Mouse (Mus musculus): ENCODE measurements around the gene Pik3c2g. TPM values are rescaled to one million over a fixed set of nuclear protein-coding genes. Genes with fewer than 3 reads are reported as not detected.
A peak's percentile ranks its signal among the peaks of the same experiment; 100 is the strongest.

Gene Pik3c2g
- total RNA-seq, 2 experiments from 2014 or later: 43.7 TPM; not detected in 1

GRCm38 (mm10) chr6:139735708-139736626 lies 148.9 kb downstream of the Pik3c2g start:
- DNase-seq (ENCODE audit: low spot score in 2 of 2): peak in 1 of 2 experiments; percentile 5

GRCm38 (mm10) chr6:139738350-139738749 lies 151.3 kb downstream of the Pik3c2g start:
- no peak for DNase-seq (ENCODE audit: low spot score in 2 of 2)

GRCm38 (mm10) chr6:139742693-139743432 lies 155.8 kb downstream of the Pik3c2g start:
- DNase-seq (ENCODE audit: low spot score in 2 of 2): no peak

- no peak for DNase-seq (ENCODE audit: low spot score in 2 of 2)
Observed at GRCm38 (mm10) chr6:139746758-139747479, 159.9 kb downstream of the Pik3c2g start.

GRCm38 (mm10) chr6:139748091-139748771 lies 161.2 kb downstream of the Pik3c2g start:
- DNase-seq (ENCODE audit: low spot score in 2 of 2): no peak

- DNase-seq (ENCODE audit: low spot score in 2 of 2): no peak
Observed at GRCm38 (mm10) chr6:139750599-139750998, 163.6 kb downstream of the Pik3c2g start.

GRCm38 (mm10) chr6:139751022-139751421 lies 164.0 kb downstream of the Pik3c2g start:
- no peak for DNase-seq (ENCODE audit: low spot score in 2 of 2)

GRCm38 (mm10) chr6:139757876-139758275 lies 170.9 kb downstream of the Pik3c2g start:
- DNase-seq (ENCODE audit: low spot score in 2 of 2): no peak

- DNase-seq (ENCODE audit: low spot score in 2 of 2): no peak
Observed at GRCm38 (mm10) chr6:139760978-139761377, 174.0 kb downstream of the Pik3c2g start.

- DNase-seq (ENCODE audit: low spot score in 2 of 2): no peak
Observed at GRCm38 (mm10) chr6:139764398-139764797, 177.4 kb downstream of the Pik3c2g start.

- DNase-seq (ENCODE audit: low spot score in 2 of 2): no peak
Observed at GRCm38 (mm10) chr6:139769744-139770473, 182.9 kb downstream of the Pik3c2g start.

GRCm38 (mm10) chr6:139770535-139770934 lies 183.5 kb downstream of the Pik3c2g start:
- DNase-seq (ENCODE audit: low spot score in 2 of 2): no peak

- no peak for DNase-seq (ENCODE audit: low spot score in 2 of 2)
Observed at GRCm38 (mm10) chr6:139777576-139778282, 190.7 kb downstream of the Pik3c2g start.

- no peak for DNase-seq (ENCODE audit: low spot score in 2 of 2)
Observed at GRCm38 (mm10) chr6:139780028-139780427, 193.0 kb downstream of the Pik3c2g start.

GRCm38 (mm10) chr6:139789479-139789878 lies 202.5 kb downstream of the Pik3c2g start:
- no peak for DNase-seq (ENCODE audit: low spot score in 2 of 2)

GRCm38 (mm10) chr6:139799541-139800226 lies 212.7 kb downstream of the Pik3c2g start:
- no peak for DNase-seq (ENCODE audit: low spot score in 2 of 2)

- no peak for DNase-seq (ENCODE audit: low spot score in 2 of 2)
Observed at GRCm38 (mm10) chr6:139821916-139822315, 234.9 kb downstream of the Pik3c2g start.

GRCm38 (mm10) chr6:139838239-139838638 lies 251.2 kb downstream of the Pik3c2g start:
- DNase-seq (ENCODE audit: low spot score in 2 of 2): no peak

GRCm38 (mm10) chr6:139838713-139839112 lies 251.7 kb downstream of the Pik3c2g start:
- no peak for DNase-seq (ENCODE audit: low spot score in 2 of 2)
